8 mouse cellular contexts compared by ENCODE assay signal in the genomic region with DNA sequence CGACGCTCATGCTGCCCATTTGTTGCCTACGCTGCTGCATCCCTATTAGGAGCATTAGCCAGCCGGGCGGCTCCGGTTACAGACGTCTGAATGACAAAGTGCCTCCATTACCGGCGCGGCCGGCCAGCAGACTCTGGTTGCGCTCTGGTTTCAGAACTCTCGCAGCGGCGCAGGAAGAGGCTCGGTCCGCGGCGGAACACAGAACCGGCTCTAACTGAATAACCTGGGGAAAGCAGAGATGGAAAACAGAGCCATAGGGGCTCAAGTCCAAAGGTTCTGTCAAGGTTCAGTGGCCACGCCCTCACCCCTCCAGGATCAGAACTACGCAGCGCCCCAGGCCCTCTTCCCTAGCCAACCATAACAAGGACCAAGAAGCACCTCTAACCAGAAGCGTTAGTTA. TPM values are rescaled to one million over a fixed set of nuclear protein-coding genes. Genes with fewer than 3 reads are reported as not detected.
DNase-seq lines count a peak whose midpoint lies in the region; ATAC-seq and TF ChIP-seq lines count a peak whose summit lies in the region.

No protein-coding gene starts in this region.

- WGBS in embryonic facial prominence, embryonic 14.5 days, result 1% methylated on average over 24 of the region's 24 CpGs
- WGBS in intestine, embryonic 16.5 days, result under 1% methylated on average over 24 of the region's 24 CpGs

- H3K4me2 ChIP-seq in embryonic facial prominence, embryonic 14.5 days (ENCODE audit: low read depth, low read length), result peak overlapping the region; percentile 81
- H3K4me2 ChIP-seq in intestine, embryonic 16.5 days (ENCODE audit: low read depth, low read length), result peak overlapping the region; percentile 75

- H3K9me3 ChIP-seq in embryonic facial prominence, embryonic 14.5 days (ENCODE audit: control insufficient read depth, low read length), result no peaks in the 10 kb centered on the region
- no peaks in the 10 kb centered on the region for H3K9me3 ChIP-seq in intestine, embryonic 16.5 days (ENCODE audit: control insufficient read depth, low read length)

- no peaks in the 10 kb centered on the region for H3K36me3 ChIP-seq in embryonic facial prominence, embryonic 14.5 days (ENCODE audit: control insufficient read depth, insufficient read depth, low read length)
- H3K36me3 ChIP-seq in intestine, embryonic 16.5 days (ENCODE audit: control insufficient read depth, insufficient read depth, low read length), result no peaks in the 10 kb centered on the region

- intact Hi-C loops in gastrocnemius, adult 2 months (cut with DNase I), result no loop called here

- peak overlapping the region; percentile 53 for H3K9ac ChIP-seq in embryonic facial prominence, embryonic 14.5 days (ENCODE audit: low read depth, low read length)
- H3K9ac ChIP-seq in intestine, embryonic 16.5 days (ENCODE audit: low read depth, low read length), result peak overlapping the region; percentile 40

- H3K27me3 ChIP-seq in embryonic facial prominence, embryonic 14.5 days (replicated peaks; ENCODE audit: control insufficient read depth, insufficient read depth, low read length), result peaks cover 44% of the 10 kb centered on the region
- peaks cover 75% of the 10 kb centered on the region for H3K27me3 ChIP-seq in intestine, embryonic 16.5 days (replicated peaks; ENCODE audit: control insufficient read depth, insufficient read depth, low read length)

- peaks cover 43% of the 10 kb centered on the region for H3K4me1 ChIP-seq in embryonic facial prominence, embryonic 14.5 days (ENCODE audit: control insufficient read depth, insufficient read depth, low read length)
- peaks cover 31% of the 10 kb centered on the region for H3K4me1 ChIP-seq in intestine, embryonic 16.5 days (ENCODE audit: control insufficient read depth, insufficient read depth, low read length)

- peak; percentile 72 for DNase-seq in gastrocnemius, adult 2 months
- DNase-seq in gastrocnemius, adult 8-10 months (ENCODE audit: low spot score in 2 of 2), result no peak
- DNase-seq in embryonic facial prominence, embryonic 14.5 days (ENCODE audit: low spot score), result peak; percentile 79
- DNase-seq in lung, postnatal 10 days, result peak; percentile 32
- DNase-seq in right cerebral cortex, postnatal 36 days (ENCODE audit: low spot score in 2 of 2), result no peak
- DNase-seq in layer of hippocampus, postnatal 14 days (ENCODE audit: low spot score in 2 of 2), result no peak
- DNase-seq in cerebellum, adult 9-11 months, result no peak

- TF ChIP-seq CTCF in gastrocnemius, adult 2 months (IDR thresholded peaks at IDR 0.05), result no peak

- H3K4me3 ChIP-seq in gastrocnemius, adult 2 months, result peak overlapping the region; percentile 68
- H3K4me3 ChIP-seq in embryonic facial prominence, embryonic 14.5 days (ENCODE audit: low read depth, low read length), result peak overlapping the region; percentile 49
- peak overlapping the region; percentile 51 for H3K4me3 ChIP-seq in intestine, embryonic 16.5 days (ENCODE audit: low read length)

- H3K27ac ChIP-seq in gastrocnemius, adult 2 months, result peak overlapping the region; percentile 58
- no peak overlapping the region for H3K27ac ChIP-seq in embryonic facial prominence, embryonic 14.5 days (replicated peaks; ENCODE audit: low read depth, low read length)
- no peak overlapping the region for H3K27ac ChIP-seq in intestine, embryonic 16.5 days (ENCODE audit: low read length)

- peak; percentile 12; the same call in 1 of the 2 replicates for ATAC-seq in embryonic facial prominence, embryonic 14.5 days (ENCODE audit: low read depth)
- ATAC-seq in intestine, embryonic 16.5 days, result 0 out of 2 replicates have a peak, but pooled peaks have one; percentile 24

RNA-seq across cellular contexts. Expression of a gene that starts 2.3 kb away (rescaled TPM):
- total RNA-seq in gastrocnemius, adult 2 months (2021), result under 1 TPM; 0.13 to 0.31 TPM
- 1 to 10 TPM in 1 of 4 experiments, under 1 TPM in 3; 0.12 to 1.0 (median 0.29) TPM for total RNA-seq in gastrocnemius, adult 8-10 months (2022)
- polyA plus RNA-seq in embryonic facial prominence, embryonic 14.5 days (2014; fragmentation: Nextera tagmentation; extraction: Ambion mirVana), result 47.5 and 58.7 TPM in 2 replicates
- polyA plus RNA-seq in intestine, embryonic 16.5 days (2015; fragmentation: Nextera tagmentation; extraction: Ambion mirVana), result 15.5 and 15.8 TPM in 2 replicates
- total RNA-seq in layer of hippocampus, postnatal 14 days (2021), result 1 to 10 TPM; 2.1 to 2.5 TPM

Comparison
In these comparisons a context has a peak if more than half of its experiments do, and no peak if none do; other contexts are left out.
1. DNase-seq: peak in gastrocnemius, adult 2 months (single experiment), embryonic facial prominence, embryonic 14.5 days (single experiment) and lung, postnatal 10 days (single experiment); none in gastrocnemius, adult 8-10 months (0 of 2), right cerebral cortex, postnatal 36 days (0 of 2), layer of hippocampus, postnatal 14 days (0 of 2) and cerebellum, adult 9-11 months (single experiment).
2. Peak in every context shown above with its lines, with median percentiles within 50 percentile points of each other: H3K4me3 ChIP-seq.